Mouse (Mus musculus): ENCODE results near the gene Amigo3. TPM values are rescaled to one million over a fixed set of nuclear protein-coding genes. Genes with fewer than 3 reads are reported as not detected.
"Not testable (repeated sequence)": the region's sequence is repeated elsewhere in the genome, so short reads cannot be mapped to it uniquely, and the experiment has no call there.

The Amigo3 gene
- polyA plus RNA-seq (2015; fragmentation: Nextera tagmentation; extraction: Ambion mirVana), result 1.2 and 1.4 TPM in 2 replicates

DNA sequence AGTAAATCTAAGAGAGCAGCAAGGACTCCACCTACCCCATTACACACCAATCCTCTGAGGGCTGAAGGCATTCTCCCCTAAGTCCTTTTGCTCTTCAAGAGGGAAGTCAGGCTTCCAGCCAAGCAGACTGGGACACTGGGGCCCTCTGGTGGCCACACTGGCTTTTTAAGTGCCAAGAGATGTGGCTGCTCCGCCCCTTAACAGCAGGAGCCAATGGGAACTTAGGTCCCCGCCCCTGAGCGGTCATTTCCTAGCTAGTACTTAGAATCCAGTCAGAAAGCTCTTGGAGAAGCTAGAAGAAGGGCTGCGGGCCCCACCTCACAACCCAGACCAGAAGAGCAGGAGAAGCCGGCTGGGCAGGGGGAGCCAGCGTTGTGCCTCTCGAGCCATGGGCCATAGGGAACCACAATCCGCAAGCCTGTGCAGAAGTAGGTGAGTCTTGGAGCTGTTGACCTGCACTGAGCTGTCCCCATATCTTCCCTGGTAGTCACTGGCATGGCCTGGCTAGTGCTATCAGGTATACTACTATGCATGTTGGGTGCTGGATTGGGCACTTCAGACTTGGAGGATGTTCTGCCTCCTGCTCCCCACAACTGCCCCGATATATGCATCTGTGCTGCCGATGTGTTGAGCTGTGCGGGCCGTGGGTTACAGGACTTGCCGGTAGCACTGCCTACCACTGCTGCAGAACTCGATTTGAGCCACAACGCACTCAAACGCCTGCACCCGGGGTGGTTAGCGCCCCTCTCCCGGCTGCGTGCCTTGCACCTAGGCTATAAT, at the start of gene Amigo3:
Gene Amigo3, plus strand, starts transcription at position 275 of the 780 bp plus-strand sequence.
- 55% methylated on average over 20 of the region's 20 CpGs for WGBS (ENCODE audit: insufficient replicate concordance)
- DNase-seq (peak; percentile 92), ATAC-seq (ENCODE audit: low read depth) (peak; percentile 30)
- peaks cover 77% of the 10 kb centered on the region for H3K36me3 ChIP-seq
- H3K4me2 ChIP-seq, result peak within 1 kb of the TSS; percentile 46; the same call in 1 of the 2 replicates
- no peaks in the 10 kb centered on the region for H3K27me3 ChIP-seq
- H3K4me3 ChIP-seq (replicated peaks), result 0 out of 2 replicates have a peak within 1 kb of the TSS, but pooled peaks have one; percentile 7
- peak within 1 kb of the TSS; percentile 51; the same call in 1 of the 2 replicates for H3K9ac ChIP-seq
- peaks cover 59% of the 10 kb centered on the region for H3K4me1 ChIP-seq (replicated peaks)
- H3K9me3 ChIP-seq (replicated peaks), result no peaks in the 10 kb centered on the region
- peak within 1 kb of the TSS; percentile 63 for H3K27ac ChIP-seq

DNA sequence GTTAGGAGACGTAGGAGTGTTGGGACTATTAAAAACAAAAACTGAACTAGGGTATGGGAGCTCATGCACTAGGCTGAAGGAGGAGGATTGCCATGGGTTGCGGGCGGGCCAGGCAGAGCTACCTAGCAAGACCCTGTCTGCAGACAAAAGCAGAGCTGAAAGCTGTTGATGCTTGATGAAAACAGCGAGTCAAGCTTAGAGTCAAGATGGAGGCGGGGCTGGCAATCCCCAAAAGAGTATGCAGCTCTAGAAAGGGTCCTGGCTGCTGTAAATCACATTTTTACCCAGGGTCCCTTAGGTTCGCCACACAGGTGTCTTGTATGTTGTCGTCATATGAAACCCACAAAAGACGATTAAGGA, 49.4 kb upstream of the Amigo3 start:
- Histone ChIP-seq H3K27me3 (0 out of 2 replicates have a peak, but pooled peaks cover 4% of the 10 kb centered on the region), H3K4me2 (peak overlapping the region; percentile 86), H3K4me3 (replicated peaks) (peak overlapping the region; percentile 95), H3K36me3 (peaks cover 17% of the 10 kb centered on the region; the same call in 1 of the 2 replicates), H3K9me3 (replicated peaks) (no peaks in the 10 kb centered on the region), H3K9ac (peak overlapping the region; percentile 99), H3K27ac (peak overlapping the region; percentile 97), H3K4me1 (replicated peaks) (peaks cover 57% of the 10 kb centered on the region)
- WGBS (ENCODE audit: insufficient replicate concordance), result 26% methylated on average over 8 of the region's 8 CpGs
- DNase-seq (peak; percentile 11), ATAC-seq (ENCODE audit: low read depth) (no peak)

DNA sequence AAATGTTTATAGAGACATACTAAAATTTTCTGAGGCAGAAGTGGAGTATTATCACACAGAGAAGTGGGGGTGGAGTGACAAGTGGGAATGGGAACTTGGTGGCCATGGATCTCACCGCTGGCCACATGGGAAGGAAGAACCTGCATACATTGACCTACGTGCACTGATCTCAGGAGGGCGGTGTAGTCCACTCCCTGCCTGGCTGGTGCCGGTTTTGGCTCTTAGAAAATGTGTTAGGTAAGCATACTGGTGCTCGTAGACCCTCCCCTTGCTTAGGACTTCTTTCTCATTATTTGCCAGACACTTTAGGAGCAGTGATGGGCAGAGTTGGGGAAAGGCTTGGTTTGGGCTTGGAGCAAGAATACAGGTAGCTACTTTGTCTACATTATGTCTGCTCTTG, 44.9 kb upstream of the Amigo3 start:
- no peak overlapping the region for H3K9ac ChIP-seq
- H3K4me1 ChIP-seq (replicated peaks), result peaks cover 61% of the 10 kb centered on the region
- no peaks in the 10 kb centered on the region for H3K9me3 ChIP-seq (replicated peaks)
- H3K4me3 ChIP-seq (replicated peaks), result no peak overlapping the region
- ATAC-seq (ENCODE audit: low read depth) (no peak), DNase-seq (no peak)
- H3K4me2 ChIP-seq, result no peak overlapping the region
- peaks cover 31% of the 10 kb centered on the region for H3K36me3 ChIP-seq
- H3K27ac ChIP-seq, result 0 out of 2 replicates have a peak overlapping the region, but pooled peaks have one; percentile 2
- WGBS (ENCODE audit: insufficient replicate concordance), result 77% methylated on average over 5 of the region's 5 CpGs
- no peaks in the 10 kb centered on the region for H3K27me3 ChIP-seq

DNA sequence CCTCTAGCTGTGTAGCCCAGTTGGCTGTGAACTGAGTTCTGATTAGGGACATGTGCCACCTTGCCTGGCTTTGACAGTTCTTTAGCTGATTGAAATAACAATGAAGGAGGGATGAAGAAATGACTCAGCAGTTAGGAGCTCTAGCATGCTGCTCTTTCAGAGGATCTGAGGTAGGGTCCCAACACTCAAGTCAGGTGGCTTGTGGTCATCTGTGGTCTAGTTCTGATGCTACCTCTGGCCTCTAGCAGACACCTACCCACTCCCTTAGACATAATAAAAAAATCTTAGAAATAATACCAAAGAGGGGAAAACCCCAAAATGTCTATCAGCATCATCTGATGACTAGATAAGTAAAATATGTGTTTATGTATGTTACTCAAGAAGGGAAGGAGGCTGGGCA, 42.6 kb upstream of the Amigo3 start:
- Histone ChIP-seq H3K36me3 (peaks cover 38% of the 10 kb centered on the region), H3K4me1 (replicated peaks) (peaks cover 40% of the 10 kb centered on the region), H3K27ac (no peak overlapping the region), H3K9ac (no peak overlapping the region), H3K9me3 (replicated peaks) (no peaks in the 10 kb centered on the region), H3K4me2 (no peak overlapping the region), H3K4me3 (replicated peaks) (no peak overlapping the region), H3K27me3 (no peaks in the 10 kb centered on the region)
- DNase-seq, result no peak
- no peak for ATAC-seq (ENCODE audit: low read depth)

DNA sequence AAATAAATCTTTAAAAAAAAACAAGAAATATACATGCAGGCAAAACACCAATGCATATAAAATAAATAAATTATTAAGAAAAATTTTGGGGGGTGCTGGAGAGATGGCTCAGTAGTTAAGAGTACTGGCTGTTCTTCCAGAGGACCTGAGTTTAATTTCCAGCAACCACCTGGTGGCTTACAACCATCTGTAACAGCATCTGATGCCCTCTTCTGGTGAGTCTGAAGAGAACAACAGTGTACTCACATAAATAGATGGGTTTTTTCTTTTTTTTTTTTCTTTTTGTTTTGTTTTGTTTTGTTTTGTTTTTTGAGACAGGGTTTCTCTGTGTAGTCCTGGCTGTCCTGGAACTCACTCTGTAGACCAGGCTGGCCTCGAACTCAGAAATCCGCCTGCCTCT, 39.4 kb upstream of the Amigo3 start:
- WGBS (ENCODE audit: insufficient replicate concordance), result 91% methylated on average over 2 of the region's 2 CpGs
- H3K9ac ChIP-seq; H3K4me3 ChIP-seq (replicated peaks); DNase-seq; H3K9me3 ChIP-seq (replicated peaks); ATAC-seq (ENCODE audit: low read depth); H3K27ac ChIP-seq; H3K27me3 ChIP-seq; H3K4me2 ChIP-seq: not testable (repeated sequence)
- peaks cover 47% of the 10 kb centered on the region for H3K36me3 ChIP-seq
- peaks cover 16% of the 10 kb centered on the region for H3K4me1 ChIP-seq (replicated peaks)

DNA sequence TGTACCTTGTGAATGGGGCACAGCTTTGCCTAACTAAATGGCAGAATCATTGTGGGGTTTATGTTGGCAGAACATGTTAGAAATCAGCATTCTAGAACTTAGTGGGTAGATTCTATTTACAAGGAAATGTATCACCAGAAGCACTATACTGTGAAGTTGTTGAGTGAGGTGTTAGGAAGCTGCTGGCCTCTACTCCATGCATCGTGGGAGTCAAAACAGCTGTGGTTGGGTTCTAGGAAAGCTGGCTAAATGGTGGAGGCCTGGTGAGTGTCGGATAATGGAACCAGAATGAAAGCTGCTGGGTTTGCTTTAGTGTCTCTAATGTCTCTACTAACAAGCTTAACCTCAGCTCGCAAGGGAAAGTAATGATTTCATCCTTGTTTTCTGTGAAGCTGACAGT, 35.8 kb upstream of the Amigo3 start:
- Histone ChIP-seq H3K36me3 (peaks cover 42% of the 10 kb centered on the region), H3K27me3 (no peaks in the 10 kb centered on the region), H3K4me3 (replicated peaks) (no peak overlapping the region), H3K9me3 (replicated peaks) (no peaks in the 10 kb centered on the region), H3K27ac (no peak overlapping the region), H3K4me1 (replicated peaks) (peaks cover 16% of the 10 kb centered on the region), H3K9ac (no peak overlapping the region), H3K4me2 (no peak overlapping the region)
- WGBS (ENCODE audit: insufficient replicate concordance), result 83% methylated on average over 3 of the region's 3 CpGs
- ATAC-seq (ENCODE audit: low read depth), result no peak
- no peak for DNase-seq

DNA sequence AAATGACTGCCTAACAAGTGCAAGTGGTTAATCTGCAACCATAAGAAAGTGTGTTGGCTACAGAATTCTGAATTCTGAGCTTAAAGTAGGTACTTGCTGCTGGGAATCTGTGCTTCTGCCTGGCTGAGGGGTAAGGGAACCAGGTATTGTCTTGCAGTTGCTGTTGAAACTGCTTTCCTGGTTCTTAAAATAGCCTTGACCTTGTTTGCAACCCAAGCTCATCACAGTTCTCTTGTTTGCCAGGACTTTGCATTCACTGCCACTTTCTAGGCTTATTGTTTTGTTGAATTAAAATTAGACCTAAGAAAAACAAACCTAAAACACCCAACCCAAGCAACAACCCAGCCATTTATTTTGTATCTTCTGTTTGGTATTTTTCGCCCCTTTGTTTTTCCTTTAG, 32.2 kb upstream of the Amigo3 start:
- no peak overlapping the region for H3K9ac ChIP-seq
- no peak overlapping the region for H3K4me2 ChIP-seq
- H3K4me3 ChIP-seq (replicated peaks), result no peak overlapping the region
- H3K27me3 ChIP-seq, result no peaks in the 10 kb centered on the region
- H3K4me1 ChIP-seq (replicated peaks), result peaks cover 21% of the 10 kb centered on the region
- peaks cover 42% of the 10 kb centered on the region for H3K36me3 ChIP-seq
- no peak for ATAC-seq (ENCODE audit: low read depth)
- H3K27ac ChIP-seq, result no peak overlapping the region
- DNase-seq, result no peak
- 88% methylated on average over 1 of the region's 1 CpGs for WGBS (ENCODE audit: insufficient replicate concordance)
- no peaks in the 10 kb centered on the region for H3K9me3 ChIP-seq (replicated peaks)

DNA sequence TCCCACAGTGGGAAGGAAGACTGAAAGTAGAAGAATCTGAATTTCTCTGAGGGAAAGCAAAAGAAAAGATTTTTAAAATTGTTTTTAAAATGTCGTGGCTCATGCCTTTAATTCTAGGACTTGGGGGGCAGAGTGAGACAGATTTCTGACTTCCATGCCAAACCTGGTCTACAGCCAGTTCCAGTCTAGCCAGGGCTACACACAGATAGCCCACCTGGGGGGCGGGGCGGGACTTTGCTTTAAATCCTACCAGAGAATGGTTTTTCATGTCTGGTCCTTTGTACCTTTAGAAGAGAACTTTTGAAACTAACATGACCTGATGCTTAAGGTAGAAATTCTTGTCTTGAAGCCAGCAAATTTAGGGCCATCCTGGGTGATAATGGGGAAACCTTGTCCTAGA, 29.7 kb upstream of the Amigo3 start:
- no peak overlapping the region for H3K27ac ChIP-seq
- H3K4me2 ChIP-seq, result no peak overlapping the region
- peaks cover 21% of the 10 kb centered on the region for H3K4me1 ChIP-seq (replicated peaks)
- no peaks in the 10 kb centered on the region for H3K9me3 ChIP-seq (replicated peaks)
- peaks cover 50% of the 10 kb centered on the region for H3K36me3 ChIP-seq
- ATAC-seq (ENCODE audit: low read depth) (no peak), DNase-seq (no peak)
- no peak overlapping the region for H3K4me3 ChIP-seq (replicated peaks)
- 77% methylated on average over 3 of the region's 3 CpGs for WGBS (ENCODE audit: insufficient replicate concordance)
- H3K27me3 ChIP-seq, result no peaks in the 10 kb centered on the region
- no peak overlapping the region for H3K9ac ChIP-seq

DNA sequence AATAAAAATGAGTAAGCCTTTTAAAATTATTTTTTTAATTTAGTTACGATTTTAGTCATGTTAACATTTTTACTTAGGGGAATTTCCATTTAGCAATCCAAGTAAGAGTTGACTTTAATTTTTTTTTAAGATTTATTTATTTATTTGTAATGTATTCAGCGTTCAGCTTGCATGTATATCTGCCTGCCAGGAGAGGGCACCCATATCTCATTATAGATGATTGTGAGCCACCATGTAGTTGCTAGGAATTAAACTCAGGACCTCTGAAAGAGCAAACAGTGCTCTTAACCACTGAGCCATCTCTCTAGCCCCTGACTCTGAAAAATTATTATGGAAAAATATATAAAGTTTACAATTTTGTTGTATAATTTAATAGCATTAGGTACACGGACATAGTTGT, 26.4 kb upstream of the Amigo3 start:
- Histone ChIP-seq H3K27me3 (no peaks in the 10 kb centered on the region), H3K9me3 (replicated peaks) (no peaks in the 10 kb centered on the region), H3K27ac (no peak overlapping the region), H3K4me2 (no peak overlapping the region), H3K4me3 (replicated peaks) (no peak overlapping the region), H3K9ac (no peak overlapping the region), H3K36me3 (peaks cover 66% of the 10 kb centered on the region), H3K4me1 (replicated peaks) (peaks cover 10% of the 10 kb centered on the region)
- DNase-seq, result no peak
- no peak for ATAC-seq (ENCODE audit: low read depth)
- 85% methylated on average over 3 of the region's 3 CpGs for WGBS (ENCODE audit: insufficient replicate concordance)

DNA sequence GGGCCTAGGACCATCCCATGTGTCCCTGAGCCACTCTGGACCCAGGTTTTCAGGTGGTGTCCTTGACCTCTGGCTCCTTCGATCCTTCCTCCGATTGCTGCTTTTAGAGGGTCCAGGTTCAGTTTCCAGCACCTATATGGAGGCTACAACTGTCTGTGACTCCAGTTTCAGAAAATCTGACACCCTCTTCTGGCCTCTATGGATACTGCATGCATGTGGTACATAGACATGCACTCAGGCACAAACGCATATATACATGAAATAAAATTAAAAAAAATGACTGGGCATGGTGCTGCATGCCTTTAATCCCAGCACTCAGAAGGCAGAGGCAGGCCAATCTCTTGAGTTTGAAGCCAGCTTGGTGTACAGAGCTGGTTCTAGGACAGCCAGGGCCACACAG, 25.1 kb upstream of the Amigo3 start:
- Histone ChIP-seq H3K27me3 (no peaks in the 10 kb centered on the region), H3K4me1 (replicated peaks) (no peaks in the 10 kb centered on the region), H3K4me3 (replicated peaks) (no peak overlapping the region), H3K36me3 (peaks cover 78% of the 10 kb centered on the region), H3K4me2 (no peak overlapping the region), H3K9me3 (replicated peaks) (no peaks in the 10 kb centered on the region), H3K9ac (no peak overlapping the region), H3K27ac (no peak overlapping the region)
- 93% methylated on average over 3 of the region's 3 CpGs for WGBS (ENCODE audit: insufficient replicate concordance)
- DNase-seq (no peak), ATAC-seq (ENCODE audit: low read depth) (no peak)

DNA sequence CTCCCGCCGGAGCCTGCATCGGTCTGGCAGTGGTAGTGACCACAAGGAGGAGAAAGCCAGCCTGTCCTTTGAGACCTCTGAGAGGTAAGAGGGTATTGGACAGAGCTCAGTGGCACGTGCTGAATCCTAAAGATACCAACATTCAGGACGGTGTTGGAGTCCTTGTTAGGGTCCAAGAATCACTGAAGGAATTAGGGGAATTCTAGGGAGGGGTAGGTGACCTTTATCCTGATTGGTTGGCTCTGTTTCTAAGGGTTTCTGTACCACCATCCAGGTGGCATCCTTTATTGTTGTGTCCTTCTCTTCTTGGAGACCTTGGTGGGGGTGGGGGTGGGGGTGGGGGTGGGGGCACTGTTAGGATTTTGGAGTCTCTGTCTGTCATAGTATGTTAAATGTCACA, 20.8 kb upstream of the Amigo3 start:
- H3K4me3 ChIP-seq (replicated peaks), result no peak overlapping the region
- H3K27me3 ChIP-seq, result no peaks in the 10 kb centered on the region
- peaks cover 74% of the 10 kb centered on the region for H3K36me3 ChIP-seq
- H3K9me3 ChIP-seq (replicated peaks), result no peaks in the 10 kb centered on the region
- no peak overlapping the region for H3K4me2 ChIP-seq
- peaks cover 10% of the 10 kb centered on the region for H3K4me1 ChIP-seq (replicated peaks)
- H3K9ac ChIP-seq, result no peak overlapping the region
- H3K27ac ChIP-seq, result no peak overlapping the region
- ATAC-seq (ENCODE audit: low read depth) (no peak), DNase-seq (no peak)
- 89% methylated on average over 5 of the region's 5 CpGs for WGBS (ENCODE audit: insufficient replicate concordance)

All from liver, embryonic 13.5 days (tissue).